Mouse (Mus musculus): ENCODE measurements around the gene Gm20894. TPM values are rescaled to one million over a fixed set of nuclear protein-coding genes. Genes with fewer than 3 reads are reported as not detected.
"Not testable (repeated sequence)": the region's sequence is repeated elsewhere in the genome, so short reads cannot be mapped to it uniquely, and the experiment has no call there.

The Gm20894 gene
- not detected for total RNA-seq (2021)

GRCm38 (mm10) chrY:28271412-28271811 is at the start of gene Gm20894:
Gm20894 (minus strand) TSS chrY:28271512.
- intact Hi-C loops (cut with DNase I); DNase-seq (ENCODE audit: extremely low spot score in 1 of 2, low spot score in 2 of 2): not testable (repeated sequence)

Measured in left cerebral cortex, postnatal 10 days (tissue).